Mouse (Mus musculus): ENCODE results near the gene Gm17332.
"Not testable (repeated sequence)": the region's sequence is repeated elsewhere in the genome, so short reads cannot be mapped to it uniquely, and the experiment has no call there.

Gm17332 gene

GRCm38 (mm10) chr11:31182362-31182761 is at the start of gene Gm17332:
Gm17332 (minus strand) TSS chr11:31182462.
- in situ Hi-C loops (cut with MboI, MseI), result no loop called here

DNA sequence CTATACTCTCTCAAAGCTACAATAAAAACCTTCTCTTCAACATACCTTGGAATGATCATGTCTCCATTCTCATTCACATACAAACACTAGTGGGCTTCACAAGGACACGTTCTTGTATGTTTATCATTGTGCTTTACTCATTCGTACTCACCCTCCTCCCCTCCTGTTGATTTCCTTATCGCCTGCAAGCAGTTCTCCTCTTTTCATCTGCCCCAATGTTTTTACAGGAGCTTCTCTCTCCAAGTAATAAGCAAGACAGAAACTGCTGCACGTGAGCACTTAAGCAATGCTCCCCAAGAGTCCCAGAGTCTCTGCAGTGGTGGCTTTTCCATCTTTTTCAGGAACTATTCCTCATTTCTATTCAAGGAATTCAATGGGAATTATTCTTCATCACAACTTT is 47.7 kb upstream of the Gm17332 start:
- in situ Hi-C loops (cut with MboI, MseI), result no loop called here

GRCm38 (mm10) chr11:31225359-31225758 is 43.1 kb upstream of the Gm17332 start:
- in situ Hi-C loops (cut with MboI, MseI), result no loop called here

DNA sequence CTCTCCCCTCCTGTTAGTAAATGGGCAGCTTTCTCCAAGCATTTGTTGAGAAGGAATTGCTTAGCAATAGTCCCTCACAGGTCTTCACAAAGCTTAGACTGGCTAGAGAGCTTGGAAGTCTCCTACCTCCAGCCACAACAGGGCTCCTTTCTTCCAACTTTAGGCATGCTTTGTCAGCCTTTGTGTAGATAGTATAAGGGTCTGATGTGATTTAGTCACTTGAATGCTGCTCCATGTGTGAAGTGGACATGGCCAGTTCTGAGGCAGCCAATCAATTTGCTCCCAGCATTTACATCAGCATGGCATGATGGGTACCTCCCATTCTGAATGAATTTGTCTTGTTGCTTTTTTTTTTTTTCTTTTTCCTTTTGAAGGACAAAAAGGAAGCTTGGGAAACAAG is 35.7 kb upstream of the Gm17332 start:
- in situ Hi-C loops (cut with MboI, MseI), result loop anchor here in 1 of 2 experiments (25.0 kb wide), 1 partner anchor 506 kb away; no protein-coding TSS in a partner anchor

DNA sequence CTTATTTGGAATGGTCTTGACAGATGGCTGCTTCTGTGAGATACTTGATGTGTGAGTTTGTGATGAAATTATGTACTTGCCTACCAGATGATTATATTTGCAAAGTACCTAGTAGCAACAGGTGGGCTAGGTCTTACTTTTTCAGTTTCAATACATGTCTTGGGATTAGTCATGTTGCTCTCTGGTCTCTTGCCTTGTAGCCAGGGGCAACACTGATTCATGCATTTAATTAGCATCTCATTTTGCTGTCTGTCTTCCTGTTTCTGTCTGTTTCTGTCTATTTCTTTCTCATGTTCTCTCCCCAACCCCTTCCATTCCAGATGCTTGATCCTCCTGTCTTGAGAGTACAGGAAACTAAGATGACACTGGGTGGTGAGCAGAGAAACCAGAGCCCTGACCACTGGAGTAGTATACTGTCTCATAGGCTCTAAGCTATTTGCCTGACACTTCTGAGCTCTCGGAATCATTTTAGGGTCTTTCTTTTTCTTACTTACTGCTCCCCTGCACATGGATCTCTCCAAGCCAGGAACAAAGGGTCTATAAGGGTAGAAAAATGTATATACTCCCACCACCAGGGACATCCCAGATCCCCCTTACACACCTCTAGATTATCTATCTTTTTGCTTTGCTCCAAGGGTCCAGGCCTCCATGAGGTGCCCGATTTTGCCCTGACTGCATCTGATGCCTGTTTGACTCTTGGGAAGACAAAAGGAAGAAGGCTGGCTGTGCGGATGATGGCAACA is 13.5 kb upstream of the Gm17332 start:
- in situ Hi-C loops (cut with MboI, MseI), result no loop called here

- in situ Hi-C loops (cut with MboI, MseI), result loop anchor here in 1 of 2 experiments (5.0 kb wide), 1 partner anchor 987 kb away; no protein-coding TSS in a partner anchor
These were observed 12.5 kb upstream of the Gm17332 start for GRCm38 (mm10) chr11:31194761-31195160.

DNA sequence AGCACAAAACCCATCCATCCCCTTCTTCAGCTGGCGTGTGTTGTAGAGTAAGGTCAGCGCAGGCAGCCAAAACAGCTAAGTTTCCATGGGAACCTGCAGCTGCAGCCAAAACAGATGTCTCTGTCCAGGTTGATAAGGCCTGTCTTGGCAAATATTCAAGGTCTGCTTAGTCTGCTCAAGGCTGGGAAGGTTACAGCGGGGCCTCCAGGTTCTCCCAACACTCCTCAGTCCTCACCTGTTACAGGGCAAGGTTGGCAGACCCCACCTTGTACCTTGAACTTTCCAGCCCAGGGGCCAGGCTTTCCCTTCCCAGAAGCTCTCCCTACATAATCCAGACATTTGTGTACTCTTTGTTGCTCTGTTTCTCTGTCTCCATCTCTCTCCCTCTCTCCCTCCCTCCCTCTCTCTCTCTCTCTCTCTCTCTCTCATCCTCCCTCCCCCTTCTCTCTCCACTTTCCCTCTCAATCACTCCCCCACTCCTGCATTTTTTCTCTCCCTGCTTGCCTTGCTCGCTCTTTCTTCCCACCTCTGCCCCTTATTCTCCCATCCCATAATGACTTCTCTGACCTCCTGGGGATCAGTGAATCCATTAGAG is 12.1 kb downstream of the Gm17332 start:
- in situ Hi-C loops (cut with MboI, MseI), result no loop called here

GRCm38 (mm10) chr11:31169161-31170051 is 12.9 kb downstream of the Gm17332 start:
- in situ Hi-C loops (cut with MboI, MseI), result no loop called here

DNA sequence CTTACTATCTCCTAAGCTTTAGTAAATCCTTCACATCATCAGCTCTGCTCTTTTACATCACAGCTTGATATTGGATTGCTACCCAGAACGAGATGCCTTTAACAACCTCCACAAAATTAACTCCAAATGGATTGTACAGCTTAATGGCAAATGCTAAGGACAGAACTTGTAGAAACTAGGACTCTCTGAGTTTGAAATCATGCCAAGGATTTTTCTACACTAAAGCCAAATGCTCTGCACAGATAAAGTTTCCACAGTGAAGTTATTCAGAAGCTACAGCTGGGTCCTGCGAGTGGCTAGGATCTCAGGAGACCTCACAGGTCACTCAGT is 13.5 kb downstream of the Gm17332 start:
- in situ Hi-C loops (cut with MboI, MseI), result no loop called here

DNA sequence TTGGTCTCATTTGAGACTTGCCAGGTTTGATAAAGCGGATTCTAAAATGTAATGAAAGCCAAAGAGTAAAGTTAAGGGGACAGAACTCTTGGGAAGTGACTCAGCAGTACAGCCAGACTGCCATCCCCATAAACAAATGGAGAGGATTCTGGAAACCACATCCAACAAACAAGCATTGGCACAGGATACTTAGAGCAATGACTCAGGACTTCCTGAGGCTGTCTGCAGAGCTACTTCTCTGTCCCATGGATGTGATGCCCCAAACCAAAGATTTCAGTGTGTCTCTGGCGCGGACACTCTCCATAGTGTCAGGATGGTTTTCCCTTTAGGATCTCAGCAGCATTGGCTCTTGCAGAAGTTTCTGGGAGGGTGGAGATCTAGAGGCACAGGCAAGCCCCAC is 25.2 kb downstream of the Gm17332 start:
- in situ Hi-C loops (cut with MboI, MseI), result no loop called here

DNA sequence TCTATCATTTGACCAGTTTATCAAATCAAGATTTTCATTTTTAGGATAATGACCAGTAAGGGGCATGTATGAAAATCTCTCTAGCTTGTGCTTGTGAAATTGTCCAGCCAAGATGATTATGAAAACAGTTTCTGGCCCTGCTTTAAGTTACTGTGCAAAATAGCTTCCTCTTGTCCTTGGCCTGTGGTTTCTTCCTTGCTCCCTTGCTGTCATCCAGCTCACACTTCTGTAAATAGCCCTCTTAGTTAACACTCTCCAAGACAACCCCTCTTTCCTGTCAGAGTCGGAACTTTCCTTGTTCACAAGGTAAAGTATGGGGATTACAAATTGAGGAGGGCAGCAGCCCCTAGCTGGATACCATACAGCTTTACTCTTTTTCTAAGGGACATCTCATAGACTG is 43.9 kb downstream of the Gm17332 start:
- in situ Hi-C loops (cut with MboI, MseI), result not testable (repeated sequence)

GRCm38 (mm10) chr11:31134824-31135223 is 47.4 kb downstream of the Gm17332 start:
- in situ Hi-C loops (cut with MboI, MseI), result not testable (repeated sequence)

DNA sequence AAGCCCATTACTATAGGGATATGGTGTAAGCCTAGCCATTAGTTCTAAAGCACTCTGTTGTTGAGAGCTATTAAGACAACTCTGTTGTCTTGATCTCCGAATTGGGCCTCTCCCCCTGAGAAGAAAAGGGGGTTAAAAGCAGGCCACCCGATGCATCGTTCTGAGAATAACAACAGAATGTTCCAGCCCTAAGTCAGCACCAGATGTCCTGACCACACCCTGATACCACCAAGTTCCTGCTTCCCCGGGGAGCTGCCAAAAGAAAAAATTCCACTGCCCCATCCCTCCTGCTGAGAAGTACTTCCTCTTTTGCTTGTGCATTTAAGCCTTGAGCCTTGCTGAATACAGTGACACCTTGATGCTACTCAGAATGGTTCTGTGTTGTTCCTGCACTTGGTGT is 48.5 kb downstream of the Gm17332 start:
- in situ Hi-C loops (cut with MboI, MseI), result not testable (repeated sequence)
